Mouse (Mus musculus): ENCODE measurements around the gene Tal1. TPM values are rescaled to one million over a fixed set of nuclear protein-coding genes. Genes with fewer than 3 reads are reported as not detected.

Tal1 gene
- polyA plus RNA-seq, 1 experiment from 2014 or later = 2.3 TPM

- Histone ChIP-seq H3K36me3 (no peaks in the 10 kb centered on the region), H3K4me1 (no peaks in the 10 kb centered on the region), H3K4me3 (no peak overlapping the region), H3K27ac (no peak overlapping the region), H3K27me3 (peaks cover 6% of the 10 kb centered on the region; the same call in 1 of the 2 replicates), H3K4me2 (replicated peaks) (no peak overlapping the region), H3K9ac (no peak overlapping the region), H3K9me3 (no peaks in the 10 kb centered on the region)
- no peak for ATAC-seq (ENCODE audit: insufficient number of reproducible peaks, insufficient read depth, low FRiP score, low TSS enrichment)
- 82% methylated on average over 1 of the region's 1 CpGs for WGBS
Observed at GRCm38 (mm10) chr4:115074789-115075188, 18.6 kb downstream of the Tal1 start.

DNA sequence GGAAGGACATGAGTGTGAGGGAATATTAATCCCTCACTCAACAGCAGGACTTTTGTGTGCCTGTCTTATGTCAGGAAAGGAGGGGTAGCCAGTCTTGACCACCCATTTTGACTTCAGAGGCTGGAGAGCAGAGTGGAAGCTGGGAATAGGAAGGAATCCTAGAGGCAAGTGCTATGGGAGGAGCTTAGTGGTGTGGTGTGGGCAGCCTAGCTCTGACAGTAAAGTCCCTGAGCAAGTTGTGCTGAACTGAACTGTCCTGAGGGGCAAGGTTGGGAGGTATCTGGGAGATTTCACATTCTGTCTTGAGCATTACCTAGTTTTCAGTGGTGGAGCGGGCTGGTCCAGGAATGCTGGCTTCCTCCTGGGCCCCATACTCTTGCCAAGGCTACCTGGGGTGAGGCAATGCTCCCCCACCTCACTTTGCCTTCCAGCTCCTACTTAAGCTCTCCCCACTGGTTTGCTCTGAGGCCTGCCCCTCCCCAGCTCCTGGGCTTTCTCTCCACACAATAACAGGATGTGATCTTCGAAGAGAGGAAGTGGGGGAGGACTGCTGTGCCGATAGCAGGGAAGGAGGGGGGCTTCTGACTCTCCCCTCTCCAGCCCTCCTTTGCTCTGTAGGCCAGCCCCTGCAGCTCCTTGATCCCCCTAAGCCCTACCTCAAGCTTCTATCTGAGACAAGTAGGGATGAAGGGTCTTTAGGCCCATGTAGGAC, 19.1 kb downstream of the Tal1 start:
- Histone ChIP-seq H3K4me3 (no peak overlapping the region), H3K36me3 (no peaks in the 10 kb centered on the region), H3K9ac (no peak overlapping the region), H3K4me2 (replicated peaks) (no peak overlapping the region), H3K27ac (0 out of 2 replicates have a peak overlapping the region, but pooled peaks have one; percentile 23), H3K4me1 (no peaks in the 10 kb centered on the region), H3K9me3 (no peaks in the 10 kb centered on the region), H3K27me3 (peaks cover 1% of the 10 kb centered on the region; the same call in 1 of the 2 replicates)
- 39% methylated on average over 3 of the region's 3 CpGs for WGBS
- no peak for ATAC-seq (ENCODE audit: insufficient number of reproducible peaks, insufficient read depth, low FRiP score, low TSS enrichment)

DNA sequence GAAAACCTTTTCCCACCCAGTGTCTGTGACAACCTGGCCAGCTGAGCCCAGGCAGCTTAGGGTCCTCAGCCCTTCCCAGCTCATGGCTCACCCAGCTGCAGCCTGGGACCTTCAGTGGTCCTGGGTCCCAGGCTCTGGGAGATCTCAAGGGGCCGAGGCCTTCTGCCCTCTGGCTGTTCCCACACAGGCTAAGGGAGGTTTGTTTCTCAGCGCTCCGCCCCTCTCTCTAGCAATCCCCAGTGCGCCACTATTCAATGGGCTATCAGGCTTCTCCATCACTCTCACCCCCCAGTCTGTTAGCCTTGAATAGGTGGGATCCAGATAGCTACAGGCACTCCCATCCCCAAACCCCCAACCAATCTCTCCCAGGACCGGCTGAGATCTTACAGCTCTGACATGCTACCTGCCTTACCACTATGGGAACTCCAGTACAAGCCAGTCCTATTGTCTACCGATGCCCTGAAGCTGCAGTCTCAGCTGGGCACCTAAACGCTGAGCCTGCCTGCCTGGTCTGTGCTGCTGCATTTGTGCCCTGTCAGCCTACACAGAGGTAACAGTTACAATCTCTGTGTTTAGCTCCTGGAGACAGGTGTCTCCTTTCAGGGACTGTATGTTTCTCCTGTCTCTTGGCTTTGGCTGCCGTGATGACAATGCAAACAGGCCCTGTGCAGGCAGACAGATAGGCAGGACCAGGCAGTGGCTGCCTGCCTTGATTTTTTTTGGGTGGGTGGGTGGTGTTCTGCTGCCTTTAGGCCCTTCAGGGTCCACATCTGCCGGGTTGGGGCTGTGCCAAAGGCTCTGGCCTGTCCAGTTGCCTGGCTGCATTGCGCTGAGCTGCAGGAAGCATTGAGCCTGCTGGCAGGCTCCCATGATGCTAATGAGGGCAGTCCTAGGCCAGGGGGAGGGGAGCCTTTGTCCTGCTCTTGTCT, 22.9 kb downstream of the Tal1 start:
- H3K27me3 ChIP-seq = no peaks in the 10 kb centered on the region; the same call in 1 of the 2 replicates
- H3K4me1 ChIP-seq = no peaks in the 10 kb centered on the region
- 0 out of 2 replicates have a peak, but pooled peaks have one; percentile 36 for ATAC-seq (ENCODE audit: insufficient number of reproducible peaks, insufficient read depth, low FRiP score, low TSS enrichment)
- no peak overlapping the region for H3K4me2 ChIP-seq (replicated peaks)
- H3K4me3 ChIP-seq = no peak overlapping the region
- H3K9ac ChIP-seq = no peak overlapping the region
- WGBS = 18% methylated on average over 10 of the region's 10 CpGs
- H3K9me3 ChIP-seq = no peaks in the 10 kb centered on the region
- no peaks in the 10 kb centered on the region for H3K36me3 ChIP-seq
- no peak overlapping the region for H3K27ac ChIP-seq

DNA sequence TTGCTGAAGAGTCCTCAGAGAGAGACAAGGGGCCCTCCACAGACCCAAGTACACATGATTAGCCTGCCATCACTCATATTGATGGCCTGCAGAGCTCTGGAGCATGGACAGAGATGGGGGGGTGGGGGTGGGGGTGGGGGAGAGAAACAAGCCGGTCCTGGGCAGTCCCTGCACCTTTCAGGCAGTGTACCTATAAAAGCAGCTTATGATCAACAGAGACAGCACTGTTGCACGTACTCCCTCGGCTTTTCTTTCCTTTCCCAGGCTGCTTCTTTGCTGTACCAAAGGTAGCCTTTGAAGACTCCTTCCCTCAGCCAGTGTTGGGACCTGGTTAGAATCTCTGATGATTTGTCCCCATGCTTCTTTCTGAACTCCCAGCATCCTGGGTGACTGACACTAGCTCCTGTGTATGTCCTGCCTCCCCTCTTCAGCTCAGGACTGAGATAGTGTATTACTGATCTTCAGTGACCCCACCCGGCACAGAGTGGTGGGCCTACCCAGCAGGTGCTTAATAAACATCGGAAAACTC, 23.7 kb downstream of the Tal1 start:
- 11% methylated on average over 5 of the region's 5 CpGs for WGBS
- Histone ChIP-seq H3K4me1 (no peaks in the 10 kb centered on the region), H3K4me3 (no peak overlapping the region), H3K27me3 (no peaks in the 10 kb centered on the region; the same call in 1 of the 2 replicates), H3K27ac (no peak overlapping the region), H3K36me3 (no peaks in the 10 kb centered on the region), H3K4me2 (replicated peaks) (no peak overlapping the region), H3K9ac (no peak overlapping the region), H3K9me3 (no peaks in the 10 kb centered on the region)
- ATAC-seq (ENCODE audit: insufficient number of reproducible peaks, insufficient read depth, low FRiP score, low TSS enrichment) = 0 out of 2 replicates have a peak, but pooled peaks have one; percentile 61

GRCm38 (mm10) chr4:115083031-115083430, 26.8 kb downstream of the Tal1 start:
- Histone ChIP-seq H3K9ac (no peak overlapping the region), H3K27ac (no peak overlapping the region), H3K4me3 (no peak overlapping the region), H3K4me2 (replicated peaks) (no peak overlapping the region), H3K36me3 (no peaks in the 10 kb centered on the region), H3K4me1 (no peaks in the 10 kb centered on the region), H3K27me3 (peaks cover 14% of the 10 kb centered on the region), H3K9me3 (no peaks in the 10 kb centered on the region)
- no peak for ATAC-seq (ENCODE audit: insufficient number of reproducible peaks, insufficient read depth, low FRiP score, low TSS enrichment)
- WGBS = 85% methylated on average over 3 of the region's 3 CpGs

DNA sequence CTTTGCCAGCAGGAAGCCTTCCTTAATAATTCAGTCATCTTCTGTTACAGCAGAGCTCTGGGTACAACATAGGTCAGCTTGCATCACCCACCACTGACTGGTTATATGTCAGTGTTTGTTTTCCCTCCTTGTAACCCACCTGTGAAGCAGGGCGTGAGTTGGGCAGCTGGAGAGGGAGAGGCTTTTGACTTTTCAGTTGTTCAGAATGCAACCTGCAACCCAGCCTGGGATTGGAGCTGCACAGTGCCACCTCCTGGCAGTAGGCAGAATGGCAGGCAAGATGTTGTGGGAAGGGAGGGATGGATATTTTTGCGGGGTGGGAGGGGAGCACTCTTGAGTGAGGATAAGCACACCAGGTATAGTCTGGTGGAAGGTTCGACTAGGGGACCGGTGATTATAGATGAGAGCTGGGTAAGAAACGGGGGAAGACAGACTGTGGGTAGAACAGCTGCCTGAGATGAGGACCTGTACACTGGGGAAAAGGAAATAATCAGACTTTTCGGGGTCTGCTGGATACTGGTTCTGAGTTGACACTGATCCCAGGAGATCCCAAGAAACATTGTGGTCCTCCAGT, 29.4 kb downstream of the Tal1 start:
- Histone ChIP-seq H3K9ac (no peak overlapping the region), H3K27ac (no peak overlapping the region), H3K36me3 (no peaks in the 10 kb centered on the region), H3K4me2 (replicated peaks) (no peak overlapping the region), H3K9me3 (no peaks in the 10 kb centered on the region), H3K4me3 (no peak overlapping the region), H3K27me3 (peaks cover 31% of the 10 kb centered on the region), H3K4me1 (no peaks in the 10 kb centered on the region)
- WGBS = 21% methylated on average over 6 of the region's 6 CpGs
- no peak for ATAC-seq (ENCODE audit: insufficient number of reproducible peaks, insufficient read depth, low FRiP score, low TSS enrichment)

GRCm38 (mm10) chr4:115086257-115086656, 30.0 kb downstream of the Tal1 start:
- Histone ChIP-seq H3K9ac (no peak overlapping the region), H3K9me3 (no peaks in the 10 kb centered on the region), H3K4me1 (no peaks in the 10 kb centered on the region), H3K4me2 (replicated peaks) (no peak overlapping the region), H3K27me3 (peaks cover 31% of the 10 kb centered on the region), H3K36me3 (no peaks in the 10 kb centered on the region), H3K4me3 (no peak overlapping the region), H3K27ac (no peak overlapping the region)
- no peak for ATAC-seq (ENCODE audit: insufficient number of reproducible peaks, insufficient read depth, low FRiP score, low TSS enrichment)
- WGBS = 67% methylated on average over 4 of the region's 4 CpGs

DNA sequence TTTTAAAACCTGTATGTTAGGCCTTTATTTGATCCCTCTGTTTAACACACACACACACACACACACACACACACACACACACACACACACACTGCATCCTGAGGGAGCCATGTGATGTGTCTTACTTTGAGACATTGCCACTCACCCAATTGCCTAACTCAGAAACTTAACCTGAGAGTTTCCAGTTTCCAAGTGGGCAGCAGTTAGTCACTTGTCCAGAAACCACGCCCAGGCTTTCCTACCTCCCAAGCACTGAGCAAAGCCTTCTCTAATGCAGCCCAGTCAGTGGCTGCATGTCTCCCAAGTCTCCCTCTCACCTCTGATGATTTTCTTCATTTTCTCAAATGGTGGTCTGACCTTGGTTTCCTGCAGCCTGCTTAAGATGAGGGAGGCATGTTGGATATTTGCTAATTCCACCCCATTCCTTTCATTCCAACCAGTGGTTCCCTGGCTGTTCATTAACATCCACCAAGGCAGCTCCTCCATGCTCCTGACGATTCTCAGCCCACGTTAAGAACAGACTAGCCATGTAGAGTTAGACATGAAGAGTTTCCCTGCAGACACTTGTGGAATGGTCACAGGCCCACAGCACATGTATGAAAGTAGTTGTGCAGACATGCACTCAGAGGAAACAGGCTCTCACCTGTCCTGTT, 30.7 kb downstream of the Tal1 start:
- Histone ChIP-seq H3K27ac (no peak overlapping the region), H3K9ac (no peak overlapping the region), H3K4me2 (replicated peaks) (no peak overlapping the region), H3K4me1 (no peaks in the 10 kb centered on the region), H3K36me3 (no peaks in the 10 kb centered on the region), H3K4me3 (no peak overlapping the region), H3K9me3 (no peaks in the 10 kb centered on the region), H3K27me3 (peaks cover 31% of the 10 kb centered on the region)
- WGBS = 63% methylated on average over 3 of the region's 3 CpGs
- no peak for ATAC-seq (ENCODE audit: insufficient number of reproducible peaks, insufficient read depth, low FRiP score, low TSS enrichment)

GRCm38 (mm10) chr4:115088611-115089338, 32.5 kb downstream of the Tal1 start, which contains the start of gene Pdzk1ip1:
Pdzk1ip1 (plus strand) TSS chr4:115088708.
- no peak within 1 kb of the TSS for H3K4me2 ChIP-seq (replicated peaks)
- H3K4me3 ChIP-seq = 0 out of 2 replicates have a peak within 1 kb of the TSS, but pooled peaks have one; percentile 1
- H3K27ac ChIP-seq = no peak within 1 kb of the TSS
- whole genome bisulfite sequencing = 25% methylated on average over 11 of the region's 11 CpGs
- peaks cover 38% of the 10 kb centered on the region for H3K27me3 ChIP-seq
- no peak for ATAC-seq (ENCODE audit: insufficient number of reproducible peaks, insufficient read depth, low FRiP score, low TSS enrichment)
- no peak within 1 kb of the TSS for H3K9ac ChIP-seq
- H3K36me3 ChIP-seq = no peaks in the 10 kb centered on the region
- no peaks in the 10 kb centered on the region for H3K9me3 ChIP-seq
- H3K4me1 ChIP-seq = no peaks in the 10 kb centered on the region

- H3K4me3 ChIP-seq = no peak overlapping the region
- no peaks in the 10 kb centered on the region for H3K36me3 ChIP-seq
- no peaks in the 10 kb centered on the region for H3K9me3 ChIP-seq
- no peak overlapping the region for H3K9ac ChIP-seq
- peaks cover 55% of the 10 kb centered on the region for H3K27me3 ChIP-seq
- ATAC-seq (ENCODE audit: insufficient number of reproducible peaks, insufficient read depth, low FRiP score, low TSS enrichment) = no peak
- no peaks in the 10 kb centered on the region; the same call in 1 of the 2 replicates for H3K4me1 ChIP-seq
- no peak overlapping the region for H3K27ac ChIP-seq
- WGBS = 68% methylated on average over 2 of the region's 2 CpGs
- no peak overlapping the region for H3K4me2 ChIP-seq (replicated peaks)
Observed at GRCm38 (mm10) chr4:115090592-115090991, 34.4 kb downstream of the Tal1 start.
